Mouse (Mus musculus) ES-Bruce4 (cell line): Measurements from ENCODE around the gene Fam180a.

Source experiments
- CTCF ChIP-seq: IDR thresholded peaks from one replicate; pipeline ENCODE4 v1.8.1; 2011; ENCODE audit warnings: low read depth, low read length
- EP300 ChIP-seq: IDR thresholded peaks from 2 replicates; pipeline ENCODE4 v1.6.1; 2011; ENCODE audit warnings: low read depth, low read length; ENCODE audit not compliant: insufficient read depth
- POLR2A ChIP-seq: IDR thresholded peaks from one replicate; pipeline ENCODE4 v1.8.1; 2011; ENCODE audit warnings: low read length; ENCODE audit not compliant: insufficient read depth

GRCm38 (mm10) chr6:35353846-35354621, 28.1 kb upstream of the Fam180a start:
- TF ChIP-seq CTCF (no peak), POLR2A (no peak), EP300 (no peak)
